Mouse (Mus musculus) gastrocnemius, postnatal 14 days (tissue): ENCODE data around the gene Defb19. TPM values are rescaled to one million over a fixed set of nuclear protein-coding genes. Genes with fewer than 3 reads are reported as not detected.

ENCODE experiments used
- total RNA-seq, 2 experiments: library from RNA; stranded (reverse); gene quantifications; 2 replicates each; pipeline ENCODE4 v1.2.3; 2021

Defb19 gene
- total RNA-seq, 2 experiments from 2014 or later: not detected

Other genes with a start within 250 kb of the Defb19 start
- 10 to 100 TPM; 31.1 to 34.8 TPM for gene Rbck1, start 247.7 kb downstream of the Defb19 start, total RNA-seq
- 1 to 10 TPM; 1.0 to 1.6 TPM for gene Trib3, start 236.3 kb downstream of the Defb19 start, total RNA-seq
- gene Nrsn2, start 203.7 kb downstream of the Defb19 start, total RNA-seq: not detected
- 1 to 10 TPM; 2.9 to 4.3 TPM for gene Sox12, start 182.2 kb downstream of the Defb19 start, total RNA-seq
- 1 to 10 TPM; 2.7 to 3.2 TPM for gene Zcchc3, start 165.3 kb downstream of the Defb19 start, total RNA-seq
- gene 6820408C15Rik, start 164.7 kb downstream of the Defb19 start, total RNA-seq: not detected
- gene Defb23, start 115.7 kb downstream of the Defb19 start, total RNA-seq: not detected
- not detected for gene Defb20, start 103.2 kb downstream of the Defb19 start, total RNA-seq
- not detected for gene Defb22, start 90.2 kb downstream of the Defb19 start, total RNA-seq
- not detected for gene Defb26, start 68.6 kb downstream of the Defb19 start, total RNA-seq
- gene Defb28, start 62.1 kb downstream of the Defb19 start, total RNA-seq: not detected
- not detected for gene Defb29, start 40.2 kb downstream of the Defb19 start, total RNA-seq
- gene Gm17416, start 11.0 kb downstream of the Defb19 start, total RNA-seq: not detected
- not detected for gene Defb21, start 7.6 kb downstream of the Defb19 start, total RNA-seq
- gene Defb45, start 19.1 kb upstream of the Defb19 start, total RNA-seq: not detected
- not detected for gene Defb36, start 24.0 kb upstream of the Defb19 start, total RNA-seq
- gene Defb25, start 42.7 kb upstream of the Defb19 start, total RNA-seq: 1 to 10 TPM; 1.3 to 1.4 TPM
- gene Rem1, start 46.6 kb upstream of the Defb19 start, total RNA-seq: 1 to 10 TPM; 5.2 to 7.3 TPM
- gene H13, start 89.1 kb upstream of the Defb19 start, total RNA-seq: 10 to 100 TPM; 45.8 to 49.1 TPM
- gene Mcts2, start 106.7 kb upstream of the Defb19 start, total RNA-seq: 10 to 100 TPM; 11.9 to 13.8 TPM
- gene Id1, start 155.9 kb upstream of the Defb19 start, total RNA-seq: 10 to 100 TPM; 12.5 to 17.3 TPM
- gene Cox4i2, start 173.9 kb upstream of the Defb19 start, total RNA-seq: 1 to 10 TPM; 5.9 to 6.0 TPM